Mouse (Mus musculus) ovary, postnatal 36 days (tissue): Measurements from ENCODE around the gene Klf15.
A peak's percentile ranks its signal among the peaks of the same experiment; 100 is the strongest.

Experiments
- DNase-seq: peaks from one replicate; pipeline ENCODE4 v3.0.0; 2022; ENCODE audit warnings: low spot score, mixed read lengths

Gene Klf15

GRCm38 (mm10) chr6:90465028-90465640 lies 2.8 kb downstream of the Klf15 start:
- no peak for DNase-seq

DNA sequence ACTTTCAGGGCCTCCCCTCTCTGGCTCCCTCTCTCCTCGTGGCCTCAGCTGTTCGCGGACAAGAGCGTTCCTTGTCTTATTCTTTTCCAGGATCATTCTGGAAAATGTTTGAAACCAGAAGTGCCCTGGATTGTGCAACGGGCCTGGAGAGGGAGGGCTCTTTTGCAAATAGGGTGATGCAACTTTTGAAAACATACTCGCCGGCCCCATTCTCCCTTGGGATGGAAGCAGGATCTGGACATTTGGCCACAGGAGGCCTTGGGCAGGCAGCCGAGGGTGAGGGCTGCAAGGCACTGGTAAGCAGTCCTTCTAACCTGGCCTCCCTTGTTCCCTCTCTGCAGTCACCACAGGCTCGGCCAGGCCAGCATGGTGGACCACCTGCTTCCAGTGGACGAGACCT lies 3.7 kb downstream of the Klf15 start:
- peak; percentile 62 for DNase-seq

DNA sequence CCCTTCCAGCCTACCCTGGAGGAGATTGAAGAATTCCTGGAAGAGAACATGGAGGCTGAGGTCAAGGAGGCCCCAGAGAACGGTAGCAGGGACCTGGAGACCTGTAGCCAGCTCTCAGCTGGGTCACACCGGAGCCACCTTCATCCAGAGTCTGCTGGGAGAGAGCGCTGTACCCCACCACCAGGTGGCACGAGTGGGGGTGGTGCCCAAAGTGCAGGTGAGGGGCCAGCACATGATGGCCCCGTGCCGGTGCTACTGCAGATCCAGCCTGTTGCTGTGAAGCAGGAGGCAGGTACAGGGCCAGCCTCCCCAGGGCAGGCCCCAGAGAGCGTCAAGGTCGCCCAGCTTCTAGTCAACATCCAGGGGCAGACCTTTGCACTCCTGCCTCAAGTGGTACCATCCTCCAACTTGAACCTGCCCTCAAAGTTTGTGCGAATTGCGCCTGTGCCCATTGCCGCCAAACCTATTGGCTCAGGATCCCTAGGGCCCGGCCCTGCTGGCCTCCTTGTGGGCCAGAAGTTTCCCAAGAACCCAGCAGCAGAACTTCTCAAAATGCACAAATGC lies 4.6 kb downstream of the Klf15 start:
- no peak for DNase-seq

DNA sequence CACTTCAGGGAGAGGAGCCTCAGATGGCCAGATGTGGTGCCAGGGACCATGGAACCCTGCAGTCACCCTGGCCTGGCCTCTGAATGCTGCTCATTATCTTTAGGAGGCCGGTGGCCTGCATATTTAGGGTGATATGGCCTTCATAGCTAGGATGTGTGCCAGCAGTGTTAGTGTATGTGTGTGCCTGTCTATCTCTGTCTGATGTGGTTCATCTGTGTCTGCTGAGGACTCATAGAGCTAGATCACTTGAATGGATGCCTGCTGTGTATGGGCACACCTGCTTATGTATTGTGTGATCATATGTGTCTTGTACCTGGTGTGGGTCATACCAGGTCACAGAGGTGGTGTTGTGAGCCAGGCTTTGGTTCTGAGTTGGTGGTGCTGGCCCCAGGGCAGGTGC lies 5.8 kb downstream of the Klf15 start:
- DNase-seq = no peak

- DNase-seq = no peak
Measured at GRCm38 (mm10) chr6:90469041-90469440, 6.7 kb downstream of the Klf15 start.

DNA sequence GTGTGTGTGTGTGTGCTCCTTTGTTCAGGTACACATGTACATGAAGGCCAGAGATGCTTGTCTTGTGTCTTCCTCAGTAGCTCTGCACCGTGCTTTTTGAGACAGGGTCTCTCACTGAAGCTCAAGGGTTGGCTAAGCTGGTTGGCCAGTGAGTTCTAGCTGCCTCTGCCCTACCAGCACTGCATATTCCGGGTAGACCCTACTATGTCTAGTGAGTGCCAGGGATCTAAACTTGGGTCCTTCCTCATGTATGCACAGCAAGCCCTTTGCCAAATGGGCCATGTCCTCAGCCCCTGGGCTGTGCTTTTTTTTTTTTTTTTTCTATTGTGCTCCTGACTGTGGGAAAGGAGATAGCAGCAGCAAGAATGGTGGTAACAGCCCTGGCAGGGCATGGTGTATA lies 7.9 kb downstream of the Klf15 start:
- no peak for DNase-seq

- DNase-seq = no peak
Measured at GRCm38 (mm10) chr6:90470947-90471541, 8.7 kb downstream of the Klf15 start.

GRCm38 (mm10) chr6:90472079-90472478 lies 9.7 kb downstream of the Klf15 start:
- no peak for DNase-seq

- no peak for DNase-seq
Measured at GRCm38 (mm10) chr6:90472697-90473096, 10.3 kb downstream of the Klf15 start.

DNA sequence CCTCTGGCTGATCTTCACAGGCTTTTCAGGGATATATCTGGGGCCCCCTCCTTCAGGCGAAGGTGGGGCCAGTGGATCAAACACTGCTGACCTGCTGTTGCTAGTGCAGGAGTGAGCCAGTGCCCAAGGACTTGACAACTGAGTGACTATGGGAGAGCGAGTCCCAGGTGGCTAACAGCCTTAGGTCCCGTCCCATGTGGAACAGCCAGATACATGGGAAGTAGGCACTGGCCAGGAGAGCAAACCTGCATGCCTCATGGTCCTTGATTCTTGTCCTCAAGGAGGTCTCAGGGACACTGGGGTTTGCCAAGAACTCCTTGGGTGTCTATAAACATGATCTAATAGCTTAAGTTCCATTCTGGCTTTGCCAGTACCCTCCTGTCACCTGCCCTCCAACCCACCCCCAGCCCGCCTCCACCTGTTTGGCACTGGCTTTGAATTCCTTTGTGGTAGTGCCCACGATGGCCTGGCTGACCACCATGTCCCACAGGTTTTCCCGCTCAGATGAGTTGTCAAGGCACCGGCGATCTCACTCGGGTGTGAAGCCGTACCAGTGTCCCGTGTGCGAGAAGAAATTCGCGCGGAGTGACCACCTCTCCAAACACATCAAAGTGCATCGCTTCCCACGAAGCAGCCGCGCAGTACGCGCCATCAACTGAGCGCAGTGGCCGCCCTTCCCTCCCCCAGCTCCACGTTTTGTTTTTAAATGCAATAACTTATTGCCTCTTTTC lies 11.4 kb downstream of the Klf15 start:
- DNase-seq = no peak

- DNase-seq = no peak
Measured at GRCm38 (mm10) chr6:90474361-90474750, 12.0 kb downstream of the Klf15 start.

- no peak for DNase-seq
Measured at GRCm38 (mm10) chr6:90475176-90475853, 12.9 kb downstream of the Klf15 start.

- no peak for DNase-seq
Measured at GRCm38 (mm10) chr6:90475854-90476212, 13.5 kb downstream of the Klf15 start.

- DNase-seq = no peak
Measured at GRCm38 (mm10) chr6:90476941-90477518, 14.7 kb downstream of the Klf15 start.

GRCm38 (mm10) chr6:90484249-90484648 lies 21.9 kb downstream of the Klf15 start:
- no peak for DNase-seq

DNA sequence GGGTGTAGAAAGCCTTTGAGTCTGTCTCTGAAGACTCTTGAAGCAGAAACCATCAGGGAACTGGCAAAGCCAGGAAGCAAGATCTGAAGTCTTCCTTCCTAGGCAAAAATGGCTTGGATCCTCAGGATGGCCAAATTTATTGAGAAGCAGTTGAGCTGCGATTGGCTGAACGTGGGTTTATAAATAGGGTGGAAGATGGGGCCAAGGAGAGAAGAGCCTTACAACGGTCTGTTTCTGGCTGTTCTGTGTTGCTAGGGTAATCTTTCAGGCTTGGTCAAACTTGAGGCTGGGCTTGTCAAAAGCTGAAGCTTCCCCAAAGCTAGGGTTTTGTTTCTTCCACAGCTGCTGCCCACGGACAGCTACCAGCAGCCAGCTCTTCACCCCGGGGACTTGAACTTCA lies 22.5 kb downstream of the Klf15 start:
- no peak for DNase-seq

GRCm38 (mm10) chr6:90486176-90486921 lies 24.0 kb downstream of the Klf15 start, which contains the start of gene Aldh1l1:
TSS of gene Aldh1l1 (plus strand) at chr6:90486427.
- no peak for DNase-seq

DNA sequence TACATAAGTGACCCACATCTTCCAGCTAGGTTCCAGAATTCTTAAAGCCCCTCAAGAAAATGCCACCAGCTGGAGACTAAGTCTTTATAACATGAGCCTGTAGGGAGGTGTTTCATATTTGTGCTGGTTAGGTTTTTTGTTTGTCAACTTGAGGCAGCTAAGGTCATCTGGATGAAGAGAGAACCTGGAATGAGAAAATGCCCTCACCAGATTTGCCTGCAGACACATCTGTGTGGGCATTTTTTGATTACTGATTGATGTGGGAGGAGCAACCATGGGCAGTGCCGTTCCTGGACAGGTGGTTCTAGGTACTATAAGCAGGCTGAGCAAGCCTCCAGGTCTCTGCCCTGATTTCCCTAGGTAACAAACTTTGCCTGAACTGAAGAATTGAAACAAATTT lies 25.2 kb downstream of the Klf15 start:
- DNase-seq = no peak

- no peak for DNase-seq
Measured at GRCm38 (mm10) chr6:90489532-90489931, 27.2 kb downstream of the Klf15 start.

GRCm38 (mm10) chr6:90490976-90491375 lies 28.6 kb downstream of the Klf15 start:
- no peak for DNase-seq

DNA sequence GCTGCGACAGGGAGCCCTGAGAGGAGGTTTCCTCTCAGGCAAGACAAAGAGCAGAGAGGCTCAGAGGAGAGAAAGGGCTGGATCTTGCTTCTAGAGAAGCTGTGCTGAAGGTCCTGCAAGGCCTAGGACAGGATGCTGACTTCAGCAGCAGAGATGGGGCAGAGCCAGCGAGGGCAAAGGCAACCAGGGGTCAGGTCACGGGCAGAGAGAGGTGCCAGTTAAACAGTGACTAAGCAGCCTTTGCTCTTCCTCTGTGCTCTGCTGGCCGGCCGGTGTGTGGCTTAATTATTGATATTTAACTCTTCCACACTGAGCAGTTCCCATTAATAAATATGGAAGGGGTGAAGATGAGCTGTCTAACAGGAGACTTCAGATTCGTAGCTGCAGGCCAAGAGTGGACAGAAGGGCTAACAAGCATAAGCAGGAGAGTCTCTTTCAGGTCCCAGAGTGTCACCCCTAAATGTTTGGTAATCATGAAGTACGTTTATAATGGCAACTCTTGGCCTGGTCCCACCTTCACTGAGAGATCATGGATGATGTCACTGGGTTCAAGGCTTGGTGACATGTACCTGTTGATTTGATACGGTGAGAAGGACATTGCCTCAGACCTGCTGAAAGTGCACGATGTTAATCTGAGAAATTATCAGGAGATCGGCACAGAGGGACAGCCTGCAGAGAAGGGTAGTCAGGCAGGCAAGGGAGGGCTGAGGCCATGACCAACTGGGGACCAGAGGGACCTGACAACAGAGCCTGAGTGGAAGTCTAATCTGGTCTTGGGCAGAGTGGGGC lies 29.8 kb downstream of the Klf15 start:
- no peak for DNase-seq
